Mouse (Mus musculus): Measurements from ENCODE around the gene Zbtb3. TPM values are rescaled to one million over a fixed set of nuclear protein-coding genes. Genes with fewer than 3 reads are reported as not detected.
A peak's percentile ranks its signal among the peaks of the same experiment; 100 is the strongest.

Zbtb3 gene
- total and polyA plus RNA-seq, 2 experiments from 2014 or later, result 4.4 to 5.0 TPM

GRCm38 (mm10) chr19:8798947-8799315 is 3.4 kb upstream of the Zbtb3 start:
- Histone ChIP-seq H3K36me3 (ENCODE audit: insufficient read depth, low read length) (peaks cover 18% of the 10 kb centered on the region), H3K27me3 (ENCODE audit: insufficient read depth, low read length) (no peaks in the 10 kb centered on the region), H3K4me2 (ENCODE audit: low read depth, low read length) (peak overlapping the region; percentile 76), H3K4me1 (ENCODE audit: insufficient read depth, low read length) (peaks cover 3% of the 10 kb centered on the region; the same call in 1 of the 2 replicates), H3K4me3 (ENCODE audit: low read length) (0 out of 2 replicates have a peak overlapping the region, but pooled peaks have one; percentile 81), H3K9me3 (ENCODE audit: low read length) (no peaks in the 10 kb centered on the region), H3K9ac (replicated peaks; ENCODE audit: low read length) (no peak overlapping the region), H3K27ac (no peak overlapping the region)
- TF ChIP-seq CTCF (IDR thresholded peaks at IDR 0.05; ENCODE audit: low read depth), result 0 out of 2 replicates have a peak, but pooled peaks have one; percentile 5
- no peak for ATAC-seq
- DNase-seq (ENCODE audit: low spot score), result no peak

- no peaks in the 10 kb centered on the region; the same call in 1 of the 2 replicates for H3K36me3 ChIP-seq (ENCODE audit: insufficient read depth, low read length)
- ATAC-seq (no peak), DNase-seq (ENCODE audit: low spot score) (no peak)
- WGBS, result 86% methylated on average over 9 of the region's 9 CpGs
- 0 out of 2 replicates have a peak overlapping the region, but pooled peaks have one; percentile 49 for H3K9ac ChIP-seq (replicated peaks; ENCODE audit: low read length)
- H3K4me2 ChIP-seq (ENCODE audit: low read depth, low read length), result peak overlapping the region; percentile 74
- H3K4me1 ChIP-seq (ENCODE audit: insufficient read depth, low read length), result no peaks in the 10 kb centered on the region
- peak overlapping the region; percentile 53 for H3K4me3 ChIP-seq (ENCODE audit: low read length)
- H3K9me3 ChIP-seq (ENCODE audit: low read length), result no peaks in the 10 kb centered on the region
- TF ChIP-seq CTCF (IDR thresholded peaks at IDR 0.05; ENCODE audit: low read depth), result no peak
- H3K27me3 ChIP-seq (ENCODE audit: insufficient read depth, low read length), result no peaks in the 10 kb centered on the region
- peak overlapping the region; percentile 84 for H3K27ac ChIP-seq
Observed at GRCm38 (mm10) chr19:8803204-8803780, 937 bp downstream of the Zbtb3 start.

- Histone ChIP-seq H3K9me3 (ENCODE audit: low read length) (no peaks in the 10 kb centered on the region), H3K27ac (no peak overlapping the region), H3K4me2 (ENCODE audit: low read depth, low read length) (no peak overlapping the region), H3K4me3 (ENCODE audit: low read length) (no peak overlapping the region), H3K9ac (replicated peaks; ENCODE audit: low read length) (no peak overlapping the region), H3K4me1 (ENCODE audit: insufficient read depth, low read length) (no peaks in the 10 kb centered on the region), H3K36me3 (ENCODE audit: insufficient read depth, low read length) (no peaks in the 10 kb centered on the region; the same call in 1 of the 2 replicates), H3K27me3 (ENCODE audit: insufficient read depth, low read length) (no peaks in the 10 kb centered on the region)
- no peak for TF ChIP-seq CTCF (IDR thresholded peaks at IDR 0.05; ENCODE audit: low read depth)
- 92% methylated on average over 11 of the region's 11 CpGs for WGBS
- DNase-seq (ENCODE audit: low spot score), result no peak
- no peak for ATAC-seq
Observed at GRCm38 (mm10) chr19:8803879-8804660, 1.7 kb downstream of the Zbtb3 start.

GRCm38 (mm10) chr19:8806810-8807209 is 4.5 kb downstream of the Zbtb3 start:
- ATAC-seq (no peak), DNase-seq (ENCODE audit: low spot score) (no peak)
- Histone ChIP-seq H3K4me3 (ENCODE audit: low read length) (no peak overlapping the region), H3K27me3 (ENCODE audit: insufficient read depth, low read length) (no peaks in the 10 kb centered on the region), H3K4me2 (ENCODE audit: low read depth, low read length) (no peak overlapping the region), H3K27ac (no peak overlapping the region), H3K9ac (replicated peaks; ENCODE audit: low read length) (no peak overlapping the region), H3K36me3 (ENCODE audit: insufficient read depth, low read length) (peaks cover 13% of the 10 kb centered on the region; the same call in 1 of the 2 replicates), H3K4me1 (ENCODE audit: insufficient read depth, low read length) (no peaks in the 10 kb centered on the region), H3K9me3 (ENCODE audit: low read length) (no peaks in the 10 kb centered on the region)
- no peak for TF ChIP-seq CTCF (IDR thresholded peaks at IDR 0.05; ENCODE audit: low read depth)
- 93% methylated on average over 5 of the region's 5 CpGs for WGBS

GRCm38 (mm10) chr19:8815812-8816211 is 13.5 kb downstream of the Zbtb3 start:
- no peaks in the 10 kb centered on the region for H3K9me3 ChIP-seq (ENCODE audit: low read length)
- H3K27me3 ChIP-seq (ENCODE audit: insufficient read depth, low read length), result no peaks in the 10 kb centered on the region
- DNase-seq (ENCODE audit: low spot score) (peak; percentile 58), ATAC-seq (no peak)
- peak; percentile 48 for TF ChIP-seq CTCF (IDR thresholded peaks at IDR 0.05; ENCODE audit: low read depth)
- H3K9ac ChIP-seq (replicated peaks; ENCODE audit: low read length), result peak overlapping the region; percentile 19; the same call in 1 of the 2 replicates
- no peak overlapping the region for H3K4me3 ChIP-seq (ENCODE audit: low read length)
- peaks cover 17% of the 10 kb centered on the region for H3K4me1 ChIP-seq (ENCODE audit: insufficient read depth, low read length)
- peaks cover 13% of the 10 kb centered on the region; the same call in 1 of the 2 replicates for H3K36me3 ChIP-seq (ENCODE audit: insufficient read depth, low read length)
- 60% methylated on average over 11 of the region's 11 CpGs for WGBS
- peak overlapping the region; percentile 27; the same call in 1 of the 2 replicates for H3K4me2 ChIP-seq (ENCODE audit: low read depth, low read length)
- no peak overlapping the region for H3K27ac ChIP-seq

GRCm38 (mm10) chr19:8817001-8817400 is 14.6 kb downstream of the Zbtb3 start:
- peak overlapping the region; percentile 5; the same call in 1 of the 2 replicates for H3K4me2 ChIP-seq (ENCODE audit: low read depth, low read length)
- H3K9me3 ChIP-seq (ENCODE audit: low read length), result no peaks in the 10 kb centered on the region
- no peak overlapping the region for H3K27ac ChIP-seq
- H3K27me3 ChIP-seq (ENCODE audit: insufficient read depth, low read length), result no peaks in the 10 kb centered on the region
- 0 out of 2 replicates have a peak, but pooled peaks have one; percentile 2 for TF ChIP-seq CTCF (IDR thresholded peaks at IDR 0.05; ENCODE audit: low read depth)
- H3K36me3 ChIP-seq (ENCODE audit: insufficient read depth, low read length), result peaks cover 7% of the 10 kb centered on the region; the same call in 1 of the 2 replicates
- peak overlapping the region; percentile 10; the same call in 1 of the 2 replicates for H3K9ac ChIP-seq (replicated peaks; ENCODE audit: low read length)
- DNase-seq (ENCODE audit: low spot score) (no peak), ATAC-seq (no peak)
- 65% methylated on average over 3 of the region's 3 CpGs for WGBS
- H3K4me1 ChIP-seq (ENCODE audit: insufficient read depth, low read length), result peaks cover 21% of the 10 kb centered on the region
- H3K4me3 ChIP-seq (ENCODE audit: low read length), result no peak overlapping the region

Data from hindbrain, postnatal 0 days (tissue).